Mouse (Mus musculus): ENCODE measurements around the gene Taar9. TPM values are rescaled to one million over a fixed set of nuclear protein-coding genes. Genes with fewer than 3 reads are reported as not detected.
"Not testable (repeated sequence)": the region's sequence is repeated elsewhere in the genome, so short reads cannot be mapped to it uniquely, and the experiment has no call there.

Gene Taar9
- polyA plus RNA-seq, 1 experiment from 2014 or later, result not detected

DNA sequence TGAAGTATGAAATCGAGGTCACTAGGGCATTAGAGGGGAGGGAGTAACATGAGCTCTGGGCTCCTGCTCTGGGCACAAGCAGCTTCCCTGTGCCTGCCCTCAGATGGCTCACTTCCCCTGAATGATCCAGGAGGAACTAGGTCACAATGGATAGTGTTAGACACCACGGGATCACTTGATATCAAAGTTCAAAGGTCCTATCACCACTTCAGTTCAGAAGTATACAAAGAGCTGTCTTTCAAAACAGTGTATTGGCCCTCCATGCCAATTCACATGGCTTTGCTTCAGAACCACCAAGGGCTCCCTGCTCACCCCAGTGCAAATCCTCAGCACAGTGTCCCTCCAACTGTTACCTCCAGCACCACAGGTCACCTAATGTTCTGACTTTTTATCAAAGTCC, 34.6 kb downstream of the Taar9 start:
- H3K4me2 ChIP-seq; H3K4me1 ChIP-seq (replicated peaks); H3K27me3 ChIP-seq; H3K9me3 ChIP-seq (replicated peaks); H3K36me3 ChIP-seq; H3K4me3 ChIP-seq; H3K9ac ChIP-seq; ATAC-seq (replicated peaks; ENCODE audit: insufficient number of reproducible peaks, insufficient read depth, low FRiP score, low read depth); H3K27ac ChIP-seq: not testable (repeated sequence)
- WGBS, result 45% methylated on average over 2 of the region's 2 CpGs

DNA sequence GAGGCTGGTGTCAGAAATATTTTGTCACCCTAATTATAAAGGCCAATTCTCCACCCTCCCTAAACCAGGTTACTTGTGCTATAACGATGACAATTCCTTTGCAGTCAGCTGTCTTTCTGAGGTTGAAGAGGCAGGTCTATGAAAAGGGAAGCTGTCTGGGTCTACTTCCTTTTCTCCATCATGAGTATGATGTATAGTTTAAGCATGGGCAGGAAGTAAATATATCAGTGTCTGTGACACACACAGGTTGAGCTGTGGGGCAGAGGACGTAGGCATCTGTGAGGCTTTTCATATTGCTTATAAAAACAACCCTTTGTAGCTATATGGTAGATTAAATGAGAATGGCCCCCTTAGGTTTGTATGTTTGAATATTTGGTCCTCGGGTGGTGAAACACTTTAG, 50.3 kb downstream of the Taar9 start:
- no peaks in the 10 kb centered on the region for H3K4me1 ChIP-seq (replicated peaks)
- H3K27ac ChIP-seq, result no peak overlapping the region
- no peaks in the 10 kb centered on the region for H3K36me3 ChIP-seq

More for the DNA sequence above, 50.3 kb downstream of the Taar9 start:
- H3K27me3 ChIP-seq, result no peaks in the 10 kb centered on the region
- no peaks in the 10 kb centered on the region for H3K9me3 ChIP-seq (replicated peaks)
- no peak for ATAC-seq (replicated peaks; ENCODE audit: insufficient number of reproducible peaks, insufficient read depth, low FRiP score, low read depth)
- H3K4me2 ChIP-seq, result no peak overlapping the region
- H3K9ac ChIP-seq, result no peak overlapping the region
- 76% methylated on average over 3 of the region's 3 CpGs for whole genome bisulfite sequencing
- no peak overlapping the region for H3K4me3 ChIP-seq

Other genes with a start within 250 kb of the Taar9 start
- gene Vnn1, start 214.8 kb downstream of the Taar9 start, polyA plus RNA-seq (2015; fragmentation: Nextera tagmentation; extraction: Ambion mirVana), result 2.1 and 2.2 TPM in 2 replicates
- gene Taar1, start 189.2 kb downstream of the Taar9 start, polyA plus RNA-seq (2015; fragmentation: Nextera tagmentation; extraction: Ambion mirVana), result not detected in 2 replicates
- not detected in 2 replicates for gene Taar2, start 171.0 kb downstream of the Taar9 start, polyA plus RNA-seq (2015; fragmentation: Nextera tagmentation; extraction: Ambion mirVana)
- gene Taar3, start 160.0 kb downstream of the Taar9 start, polyA plus RNA-seq (2015; fragmentation: Nextera tagmentation; extraction: Ambion mirVana), result not detected in 2 replicates
- not detected in 2 replicates for gene Taar4, start 149.0 kb downstream of the Taar9 start, polyA plus RNA-seq (2015; fragmentation: Nextera tagmentation; extraction: Ambion mirVana)
- gene Taar5, start 138.8 kb downstream of the Taar9 start, polyA plus RNA-seq (2015; fragmentation: Nextera tagmentation; extraction: Ambion mirVana), result not detected in 2 replicates
- not detected in 2 replicates for gene Taar6, start 123.9 kb downstream of the Taar9 start, polyA plus RNA-seq (2015; fragmentation: Nextera tagmentation; extraction: Ambion mirVana)
- not detected in 2 replicates for gene Taar7a, start 116.1 kb downstream of the Taar9 start, polyA plus RNA-seq (2015; fragmentation: Nextera tagmentation; extraction: Ambion mirVana)
- gene Taar7b, start 109.6 kb downstream of the Taar9 start, polyA plus RNA-seq (2015; fragmentation: Nextera tagmentation; extraction: Ambion mirVana), result not detected in 2 replicates
- not detected in 2 replicates for gene Taar7d, start 82.3 kb downstream of the Taar9 start, polyA plus RNA-seq (2015; fragmentation: Nextera tagmentation; extraction: Ambion mirVana)
- not detected in 2 replicates for gene Taar7e, start 71.9 kb downstream of the Taar9 start, polyA plus RNA-seq (2015; fragmentation: Nextera tagmentation; extraction: Ambion mirVana)
- not detected in 2 replicates for gene Taar7f, start 60.0 kb downstream of the Taar9 start, polyA plus RNA-seq (2015; fragmentation: Nextera tagmentation; extraction: Ambion mirVana)
- not detected in 2 replicates for gene Taar8a, start 33.0 kb downstream of the Taar9 start, polyA plus RNA-seq (2015; fragmentation: Nextera tagmentation; extraction: Ambion mirVana)
- gene Taar8b, start 17.2 kb downstream of the Taar9 start, polyA plus RNA-seq (2015; fragmentation: Nextera tagmentation; extraction: Ambion mirVana), result not detected in 2 replicates
- gene Taar8c, start 7.6 kb downstream of the Taar9 start, polyA plus RNA-seq (2015; fragmentation: Nextera tagmentation; extraction: Ambion mirVana), result not detected in 2 replicates
- gene Stx7, start 39.8 kb upstream of the Taar9 start, polyA plus RNA-seq (2015; fragmentation: Nextera tagmentation; extraction: Ambion mirVana), result 68.4 and 74.8 TPM in 2 replicates
- gene Moxd1, start 114.0 kb upstream of the Taar9 start, polyA plus RNA-seq (2015; fragmentation: Nextera tagmentation; extraction: Ambion mirVana), result 11.4 and 12.8 TPM in 2 replicates

All from heart, embryonic 15.5 days (tissue).